Mouse (Mus musculus): ENCODE results near the gene Tmem97. TPM values are rescaled to one million over a fixed set of nuclear protein-coding genes. Genes with fewer than 3 reads are reported as not detected.

The Tmem97 gene
- polyA plus RNA-seq, 1 experiment, result 34.4 TPM

DNA sequence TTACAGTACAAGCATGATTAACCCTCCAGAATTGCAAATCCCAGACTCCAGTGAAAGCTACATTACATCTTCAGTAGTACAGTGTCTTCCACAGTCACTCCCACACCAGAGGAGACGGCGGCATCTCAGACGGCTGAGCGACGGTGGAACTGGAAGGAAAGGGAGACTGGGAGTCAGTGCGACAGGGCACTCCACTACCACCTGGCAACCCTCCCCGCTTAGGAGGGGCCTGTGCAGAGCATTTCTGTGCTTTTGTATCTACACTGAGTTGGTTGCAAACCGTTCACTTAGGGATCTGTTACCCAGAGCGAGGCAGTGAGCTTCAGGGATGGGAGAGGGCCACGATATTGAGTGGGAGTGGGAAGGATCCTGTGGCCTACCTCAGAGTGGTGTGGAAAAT, 18.2 kb upstream of the Tmem97 start:
- no peak for DNase-seq
- TF ChIP-seq CTCF (conservative IDR thresholded peaks at IDR 0.05; ENCODE audit: insufficient read depth, insufficient read length, low read depth, low read length), result no peak
- TF ChIP-seq POLR2A (IDR thresholded peaks at IDR 0.05; ENCODE audit: low read depth, low read length), result no peak
- Histone ChIP-seq H3K27ac (ENCODE audit: insufficient read depth, low read depth, low read length) (no peak overlapping the region), H3K27me3 (replicated peaks; ENCODE audit: control insufficient read depth, insufficient read depth, low read length) (no peaks in the 10 kb centered on the region), H3K4me1 (ENCODE audit: control insufficient read depth, insufficient read depth, low read length) (no peaks in the 10 kb centered on the region), H3K36me3 (ENCODE audit: control insufficient read depth, insufficient read depth, low read length) (no peaks in the 10 kb centered on the region), H3K4me3 (ENCODE audit: insufficient read depth, low read depth, low read length) (no peak overlapping the region)
- WGBS, result 72% methylated on average over 10 of the region's 10 CpGs

DNA sequence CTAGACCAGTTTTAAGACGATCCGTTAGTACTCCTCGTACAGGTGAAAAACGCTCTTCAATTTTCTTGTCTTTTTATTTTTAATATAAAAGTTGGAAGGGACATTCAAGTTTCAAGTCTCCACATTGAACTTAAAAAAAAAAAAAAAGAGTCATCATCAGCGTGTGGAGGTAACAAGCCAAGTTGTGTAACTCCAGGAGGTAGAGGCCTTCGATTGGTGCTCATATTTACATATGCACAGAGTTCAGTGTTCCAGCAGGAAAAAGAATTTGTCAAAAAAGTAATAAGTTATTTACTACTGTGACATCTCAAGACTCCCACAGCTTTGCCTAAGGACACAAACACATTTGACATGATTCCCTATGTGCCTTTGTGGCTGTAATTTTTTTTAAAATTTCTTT, 17.0 kb upstream of the Tmem97 start:
- no peak for DNase-seq
- 72% methylated on average over 6 of the region's 6 CpGs for WGBS
- H3K27ac ChIP-seq (ENCODE audit: insufficient read depth, low read depth, low read length), result no peak overlapping the region
- TF ChIP-seq CTCF (conservative IDR thresholded peaks at IDR 0.05; ENCODE audit: insufficient read depth, insufficient read length, low read depth, low read length), result no peak
- TF ChIP-seq POLR2A (IDR thresholded peaks at IDR 0.05; ENCODE audit: low read depth, low read length), result no peak
- no peaks in the 10 kb centered on the region for H3K36me3 ChIP-seq (ENCODE audit: control insufficient read depth, insufficient read depth, low read length)
- H3K4me1 ChIP-seq (ENCODE audit: control insufficient read depth, insufficient read depth, low read length), result no peaks in the 10 kb centered on the region
- no peak overlapping the region for H3K4me3 ChIP-seq (ENCODE audit: insufficient read depth, low read depth, low read length)
- no peaks in the 10 kb centered on the region for H3K27me3 ChIP-seq (replicated peaks; ENCODE audit: control insufficient read depth, insufficient read depth, low read length)

DNA sequence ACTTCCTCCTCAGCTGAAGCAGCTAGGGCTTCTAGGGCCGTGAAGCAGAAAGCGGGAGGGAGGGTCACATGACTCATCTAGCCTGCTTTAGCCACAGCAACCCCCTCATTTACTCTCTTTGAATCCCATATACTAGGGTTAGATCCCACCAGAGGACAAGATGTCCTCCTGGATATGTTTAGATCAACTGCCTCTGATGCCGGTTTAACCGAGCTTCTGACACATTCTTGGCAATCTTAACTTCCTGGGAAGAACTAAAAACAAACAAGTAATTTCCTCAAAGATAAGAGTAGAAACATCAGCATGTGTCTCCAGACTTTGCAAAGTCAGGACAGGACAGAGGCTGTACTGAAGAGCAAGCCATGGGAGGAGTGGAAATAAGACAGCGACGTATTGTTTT, 16.2 kb upstream of the Tmem97 start:
- DNase-seq, result peak; percentile 84
- 44% methylated on average over 6 of the region's 6 CpGs for WGBS
- H3K27me3 ChIP-seq (replicated peaks; ENCODE audit: control insufficient read depth, insufficient read depth, low read length), result no peaks in the 10 kb centered on the region
- no peaks in the 10 kb centered on the region for H3K36me3 ChIP-seq (ENCODE audit: control insufficient read depth, insufficient read depth, low read length)
- H3K27ac ChIP-seq (ENCODE audit: insufficient read depth, low read depth, low read length), result peak overlapping the region; percentile 89
- no peaks in the 10 kb centered on the region for H3K4me1 ChIP-seq (ENCODE audit: control insufficient read depth, insufficient read depth, low read length)
- no peak for TF ChIP-seq CTCF (conservative IDR thresholded peaks at IDR 0.05; ENCODE audit: insufficient read depth, insufficient read length, low read depth, low read length)
- H3K4me3 ChIP-seq (ENCODE audit: insufficient read depth, low read depth, low read length), result no peak overlapping the region

DNA sequence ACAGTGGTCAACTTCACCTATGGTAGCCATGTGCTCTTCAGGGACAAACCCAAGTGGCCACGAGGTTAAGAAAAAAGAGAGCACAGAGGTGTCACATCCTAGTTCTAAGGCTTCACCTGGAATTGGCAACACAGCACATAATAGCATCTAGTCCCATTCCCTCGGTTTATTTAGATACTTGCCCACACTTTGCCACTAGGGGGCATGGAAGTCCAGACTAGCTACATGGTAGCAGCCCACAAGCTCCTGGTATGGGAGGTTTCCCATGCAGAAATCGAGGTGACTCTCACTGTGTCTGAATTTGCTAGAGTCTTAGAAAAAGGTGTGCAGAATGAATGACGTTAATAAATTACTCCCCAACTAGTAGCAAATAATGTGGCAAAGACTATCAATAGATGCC, 9.9 kb upstream of the Tmem97 start:
- Histone ChIP-seq H3K27ac (ENCODE audit: insufficient read depth, low read depth, low read length) (no peak overlapping the region), H3K36me3 (ENCODE audit: control insufficient read depth, insufficient read depth, low read length) (no peaks in the 10 kb centered on the region), H3K27me3 (replicated peaks; ENCODE audit: control insufficient read depth, insufficient read depth, low read length) (no peaks in the 10 kb centered on the region), H3K4me3 (ENCODE audit: insufficient read depth, low read depth, low read length) (no peak overlapping the region), H3K4me1 (ENCODE audit: control insufficient read depth, insufficient read depth, low read length) (peaks cover 3% of the 10 kb centered on the region; the same call in 1 of the 2 replicates)
- TF ChIP-seq POLR2A (IDR thresholded peaks at IDR 0.05; ENCODE audit: low read depth, low read length), result no peak
- TF ChIP-seq CTCF (conservative IDR thresholded peaks at IDR 0.05; ENCODE audit: insufficient read depth, insufficient read length, low read depth, low read length), result peak; percentile 85
- 9% methylated on average over 4 of the region's 4 CpGs for WGBS
- DNase-seq, result peak; percentile 85

DNA sequence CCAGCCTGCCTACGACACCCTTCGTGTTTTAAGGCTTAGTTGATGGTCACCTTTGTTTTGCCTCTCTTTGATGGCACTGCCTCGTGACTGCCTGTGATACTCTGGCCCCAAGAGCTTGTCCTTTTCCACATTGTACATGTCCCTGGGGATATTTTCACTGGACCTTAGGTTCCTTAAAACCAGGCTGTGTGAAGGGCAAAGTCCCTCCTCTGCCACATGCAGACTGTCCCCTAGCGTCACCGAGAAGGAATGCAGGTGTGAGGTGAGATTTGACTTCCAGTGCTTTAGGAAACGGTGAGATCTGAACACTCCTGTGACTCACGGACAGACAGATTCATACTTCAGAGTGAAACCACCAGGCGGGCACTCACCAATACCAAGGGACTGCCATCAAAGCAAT, 6.7 kb upstream of the Tmem97 start:
- no peaks in the 10 kb centered on the region for H3K27me3 ChIP-seq (replicated peaks; ENCODE audit: control insufficient read depth, insufficient read depth, low read length)
- peak overlapping the region; percentile 21; the same call in 1 of the 2 replicates for H3K27ac ChIP-seq (ENCODE audit: insufficient read depth, low read depth, low read length)
- no peak overlapping the region for H3K4me3 ChIP-seq (ENCODE audit: insufficient read depth, low read depth, low read length)
- no peaks in the 10 kb centered on the region for H3K36me3 ChIP-seq (ENCODE audit: control insufficient read depth, insufficient read depth, low read length)
- no peak for TF ChIP-seq POLR2A (IDR thresholded peaks at IDR 0.05; ENCODE audit: low read depth, low read length)
- TF ChIP-seq CTCF (conservative IDR thresholded peaks at IDR 0.05; ENCODE audit: insufficient read depth, insufficient read length, low read depth, low read length), result peak; percentile 76
- peaks cover 3% of the 10 kb centered on the region; the same call in 1 of the 2 replicates for H3K4me1 ChIP-seq (ENCODE audit: control insufficient read depth, insufficient read depth, low read length)
- WGBS, result 43% methylated on average over 8 of the region's 8 CpGs
- peak; percentile 77 for DNase-seq

DNA sequence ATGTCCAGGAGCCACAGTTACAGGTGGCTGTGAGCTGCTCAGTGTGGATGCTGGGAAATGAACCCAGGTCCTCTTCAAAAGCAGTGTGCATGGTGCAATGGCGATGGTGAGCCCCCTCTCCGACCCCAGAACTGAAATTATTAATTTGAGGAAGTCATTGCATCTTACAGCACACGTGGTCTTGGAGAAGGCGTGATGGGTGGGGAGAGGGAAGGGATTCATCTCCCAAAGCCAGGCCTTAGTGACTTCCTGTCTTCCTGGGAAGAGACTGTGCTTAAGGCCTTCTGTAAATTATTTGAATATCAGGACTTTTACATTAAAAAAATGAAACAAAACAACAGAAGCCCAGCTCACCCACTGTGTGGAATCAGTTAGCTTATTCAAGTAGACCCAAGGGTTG, 5.5 kb upstream of the Tmem97 start:
- 69% methylated on average over 4 of the region's 4 CpGs for WGBS
- H3K4me1 ChIP-seq (ENCODE audit: control insufficient read depth, insufficient read depth, low read length), result peaks cover 6% of the 10 kb centered on the region; the same call in 1 of the 2 replicates
- peak overlapping the region; percentile 46; the same call in 1 of the 2 replicates for H3K27ac ChIP-seq (ENCODE audit: insufficient read depth, low read depth, low read length)
- TF ChIP-seq POLR2A (IDR thresholded peaks at IDR 0.05; ENCODE audit: low read depth, low read length), result no peak
- H3K4me3 ChIP-seq (ENCODE audit: insufficient read depth, low read depth, low read length), result no peak overlapping the region
- H3K36me3 ChIP-seq (ENCODE audit: control insufficient read depth, insufficient read depth, low read length), result no peaks in the 10 kb centered on the region
- no peak for DNase-seq
- no peaks in the 10 kb centered on the region for H3K27me3 ChIP-seq (replicated peaks; ENCODE audit: control insufficient read depth, insufficient read depth, low read length)

DNA sequence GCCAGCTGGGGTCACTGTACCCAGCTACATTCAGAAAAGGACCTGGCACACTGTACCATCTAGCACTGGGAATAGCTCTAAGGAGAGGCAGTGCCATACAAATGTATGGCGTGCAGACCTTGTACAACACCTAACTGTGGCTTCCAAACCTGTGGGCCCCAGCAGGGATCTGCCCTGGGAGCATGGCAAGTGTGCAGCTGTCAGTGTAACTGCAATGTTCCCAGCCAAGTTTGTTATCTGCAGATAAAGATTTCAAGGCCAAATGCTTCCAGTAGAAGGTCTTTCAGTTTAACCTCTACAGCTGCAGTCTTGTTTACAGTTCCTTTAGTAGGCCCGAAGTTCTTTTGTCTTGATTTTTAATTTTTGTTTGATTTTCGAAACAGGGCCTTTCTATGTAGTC, 5.0 kb upstream of the Tmem97 start:
- Histone ChIP-seq H3K4me3 (ENCODE audit: insufficient read depth, low read depth, low read length) (no peak overlapping the region), H3K27me3 (replicated peaks; ENCODE audit: control insufficient read depth, insufficient read depth, low read length) (no peaks in the 10 kb centered on the region), H3K4me1 (ENCODE audit: control insufficient read depth, insufficient read depth, low read length) (peaks cover 8% of the 10 kb centered on the region; the same call in 1 of the 2 replicates), H3K27ac (ENCODE audit: insufficient read depth, low read depth, low read length) (no peak overlapping the region), H3K36me3 (ENCODE audit: control insufficient read depth, insufficient read depth, low read length) (no peaks in the 10 kb centered on the region)
- WGBS, result 77% methylated on average over 3 of the region's 3 CpGs
- no peak for DNase-seq
- TF ChIP-seq POLR2A (IDR thresholded peaks at IDR 0.05; ENCODE audit: low read depth, low read length) (no peak), CTCF (conservative IDR thresholded peaks at IDR 0.05; ENCODE audit: insufficient read depth, insufficient read length, low read depth, low read length) (no peak)

DNA sequence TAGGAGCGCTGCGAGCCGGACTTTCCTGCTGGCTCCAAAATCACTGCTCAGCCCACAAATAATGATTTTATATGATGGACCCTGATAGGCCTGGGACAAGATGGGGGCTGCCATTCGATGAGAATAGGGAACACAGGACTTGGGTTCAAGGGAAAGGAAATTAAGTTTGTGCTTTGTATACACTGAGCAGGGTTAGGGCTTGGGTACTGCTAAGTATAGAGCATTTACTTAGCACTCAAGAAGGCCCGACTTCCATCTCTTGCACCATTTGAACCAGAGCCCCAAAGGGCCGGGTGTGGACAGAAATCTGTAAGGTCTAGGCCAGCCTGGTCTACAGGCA, 452 bp upstream of the Tmem97 start:
- Histone ChIP-seq H3K27ac (ENCODE audit: insufficient read depth, low read depth, low read length) (no peak overlapping the region), H3K4me3 (ENCODE audit: insufficient read depth, low read depth, low read length) (peak overlapping the region; percentile 45), H3K4me1 (ENCODE audit: control insufficient read depth, insufficient read depth, low read length) (peaks cover 11% of the 10 kb centered on the region; the same call in 1 of the 2 replicates), H3K27me3 (replicated peaks; ENCODE audit: control insufficient read depth, insufficient read depth, low read length) (no peaks in the 10 kb centered on the region), H3K36me3 (ENCODE audit: control insufficient read depth, insufficient read depth, low read length) (no peaks in the 10 kb centered on the region)
- TF ChIP-seq POLR2A (IDR thresholded peaks at IDR 0.05; ENCODE audit: low read depth, low read length) (no peak), CTCF (conservative IDR thresholded peaks at IDR 0.05; ENCODE audit: insufficient read depth, insufficient read length, low read depth, low read length) (no peak)
- WGBS, result 33% methylated on average over 6 of the region's 6 CpGs
- no peak for DNase-seq
